Mouse (Mus musculus): ENCODE measurements around the gene Plekhh2. TPM values are rescaled to one million over a fixed set of nuclear protein-coding genes. Genes with fewer than 3 reads are reported as not detected.

The Plekhh2 gene
- polyA plus RNA-seq, 1 experiment, result 12.1 TPM

DNA sequence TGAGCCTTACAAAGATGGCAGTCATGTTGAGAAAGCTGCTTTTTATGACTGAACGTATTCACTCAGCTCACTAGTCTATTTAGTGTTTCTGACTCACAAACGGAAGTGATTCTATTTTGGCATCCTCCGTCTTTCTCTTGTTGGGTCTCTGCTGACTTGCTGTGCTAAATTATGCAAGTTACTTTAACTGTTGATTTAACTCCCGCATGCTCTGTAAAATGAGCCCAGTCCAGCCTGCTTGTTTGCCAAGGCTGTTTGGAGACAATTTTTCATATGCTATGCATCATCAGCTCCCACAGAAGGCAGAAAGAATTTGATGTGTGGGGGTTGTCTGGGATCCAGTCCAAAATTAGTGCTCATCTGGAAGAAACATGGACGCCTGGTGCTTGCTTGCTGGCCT is 1.3 kb upstream of the Plekhh2 start:
- TF ChIP-seq POLR2A (IDR thresholded peaks at IDR 0.05; ENCODE audit: borderline replicate concordance, extremely low read depth, low read depth, low read length), result no peak
- TF ChIP-seq CTCF (IDR thresholded peaks at IDR 0.05; ENCODE audit: insufficient read depth, low read length), result no peak
- peaks cover 7% of the 10 kb centered on the region for H3K4me1 ChIP-seq (ENCODE audit: control insufficient read depth, insufficient read depth, low read length)
- no peak for DNase-seq
- H3K4me3 ChIP-seq (replicated peaks; ENCODE audit: extremely low read depth, low read depth, low read length), result no peak overlapping the region
- WGBS, result 43% methylated on average over 5 of the region's 5 CpGs

DNA sequence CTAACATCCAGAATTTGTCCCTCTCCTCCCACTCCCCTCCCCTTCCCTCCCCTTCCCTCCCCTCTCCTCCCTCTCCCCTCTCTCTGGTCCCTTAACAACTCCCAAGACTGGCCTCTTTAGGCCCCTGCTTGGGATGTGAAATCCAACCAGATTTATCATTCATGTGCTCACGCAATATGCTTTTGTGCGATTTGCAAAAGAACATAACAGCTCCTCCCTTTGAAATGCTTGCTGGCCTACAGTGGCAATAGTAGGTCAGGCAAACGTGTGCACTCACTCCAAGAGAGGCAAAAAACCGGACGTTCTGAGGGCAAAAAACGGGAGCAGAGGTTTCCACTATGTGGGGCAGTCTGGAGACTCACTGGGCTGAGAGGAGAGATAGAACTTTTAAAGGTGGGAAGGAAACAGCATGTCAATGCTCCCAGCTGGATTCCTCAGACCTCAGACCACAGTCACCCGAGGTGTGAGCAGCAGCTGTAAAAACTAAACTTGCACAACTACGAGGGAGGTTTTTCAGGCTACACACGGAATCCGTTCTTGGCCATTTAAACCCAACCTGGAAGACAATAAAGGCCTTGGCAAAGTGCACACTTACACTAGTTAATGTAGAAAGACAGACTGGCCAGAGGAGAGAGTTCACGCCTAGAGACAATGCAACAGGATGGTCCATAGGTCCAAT is 595 bp upstream of the Plekhh2 start:
- no peak for DNase-seq
- Histone ChIP-seq H3K4me1 (ENCODE audit: control insufficient read depth, insufficient read depth, low read length) (peaks cover 5% of the 10 kb centered on the region), H3K4me3 (replicated peaks; ENCODE audit: extremely low read depth, low read depth, low read length) (peak overlapping the region; percentile 52)
- 43% methylated on average over 11 of the region's 11 CpGs for WGBS
- TF ChIP-seq CTCF (IDR thresholded peaks at IDR 0.05; ENCODE audit: insufficient read depth, low read length) (no peak), POLR2A (IDR thresholded peaks at IDR 0.05; ENCODE audit: borderline replicate concordance, extremely low read depth, low read depth, low read length) (no peak)

DNA sequence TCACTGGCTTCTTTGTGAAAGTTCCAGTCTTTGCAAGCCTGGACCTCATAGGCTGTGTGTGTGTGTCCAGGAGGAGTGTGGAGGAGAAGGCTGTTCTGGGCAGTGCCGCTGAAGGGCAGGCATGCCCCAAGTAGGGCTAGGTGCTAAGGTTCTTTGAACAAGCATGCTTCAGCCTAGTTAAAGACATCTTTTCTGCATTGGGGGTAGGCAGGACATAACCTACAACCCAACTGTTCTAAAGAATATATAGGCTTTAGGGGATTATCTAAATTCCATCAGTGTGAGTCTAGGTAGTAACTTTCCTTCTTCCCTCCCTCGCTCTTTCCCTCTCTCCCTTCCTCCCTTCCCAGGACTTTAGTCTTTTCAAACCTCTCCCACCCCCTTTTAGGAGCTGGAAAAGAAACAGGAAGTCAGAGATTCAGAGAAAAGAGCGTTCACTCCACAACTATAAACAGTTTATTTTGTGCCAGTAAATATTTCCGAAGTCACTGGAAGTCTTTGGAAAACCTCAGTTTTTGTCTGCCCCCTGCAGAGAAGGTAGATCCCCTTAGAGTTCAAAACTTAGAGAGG is 906 bp downstream of the Plekhh2 start:
- WGBS, result 5% methylated on average over 4 of the region's 4 CpGs

DNA sequence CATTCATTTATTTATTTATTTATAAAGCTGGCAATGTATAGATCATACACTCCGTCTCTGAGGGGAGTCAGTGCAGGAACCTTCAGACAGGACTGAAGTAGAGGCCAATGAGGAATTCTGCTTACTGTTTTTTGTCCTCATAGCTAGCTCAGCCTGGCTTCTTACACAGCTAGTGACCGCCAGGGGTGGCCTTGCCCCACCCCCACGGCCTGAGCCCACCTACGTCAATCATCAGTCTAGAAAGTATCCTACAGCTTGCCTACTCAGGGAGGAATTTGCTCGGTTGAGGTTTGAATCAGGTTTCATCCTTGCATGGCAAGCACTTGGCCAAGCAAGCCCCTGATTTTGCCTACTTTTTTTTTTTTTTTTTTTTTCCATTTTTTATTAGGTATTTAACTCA is 4.2 kb downstream of the Plekhh2 start:
- Histone ChIP-seq H3K4me3 (replicated peaks; ENCODE audit: extremely low read depth, low read depth, low read length) (no peak overlapping the region), H3K4me1 (ENCODE audit: control insufficient read depth, insufficient read depth, low read length) (peaks cover 5% of the 10 kb centered on the region; the same call in 1 of the 2 replicates)
- TF ChIP-seq CTCF (IDR thresholded peaks at IDR 0.05; ENCODE audit: insufficient read depth, low read length), result no peak
- no peak for TF ChIP-seq POLR2A (IDR thresholded peaks at IDR 0.05; ENCODE audit: borderline replicate concordance, extremely low read depth, low read depth, low read length)
- 80% methylated on average over 5 of the region's 5 CpGs for WGBS
- DNase-seq, result no peak

More for the DNA sequence above, 906 bp downstream of the Plekhh2 start:
- TF ChIP-seq CTCF (IDR thresholded peaks at IDR 0.05; ENCODE audit: insufficient read depth, low read length), result no peak
- TF ChIP-seq POLR2A (IDR thresholded peaks at IDR 0.05; ENCODE audit: borderline replicate concordance, extremely low read depth, low read depth, low read length), result peak; percentile 3; the same call in 1 of the 2 replicates
- H3K4me1 ChIP-seq (ENCODE audit: control insufficient read depth, insufficient read depth, low read length), result peaks cover 5% of the 10 kb centered on the region
- H3K4me3 ChIP-seq (replicated peaks; ENCODE audit: extremely low read depth, low read depth, low read length), result peak overlapping the region; percentile 78
- no peak for DNase-seq

DNA sequence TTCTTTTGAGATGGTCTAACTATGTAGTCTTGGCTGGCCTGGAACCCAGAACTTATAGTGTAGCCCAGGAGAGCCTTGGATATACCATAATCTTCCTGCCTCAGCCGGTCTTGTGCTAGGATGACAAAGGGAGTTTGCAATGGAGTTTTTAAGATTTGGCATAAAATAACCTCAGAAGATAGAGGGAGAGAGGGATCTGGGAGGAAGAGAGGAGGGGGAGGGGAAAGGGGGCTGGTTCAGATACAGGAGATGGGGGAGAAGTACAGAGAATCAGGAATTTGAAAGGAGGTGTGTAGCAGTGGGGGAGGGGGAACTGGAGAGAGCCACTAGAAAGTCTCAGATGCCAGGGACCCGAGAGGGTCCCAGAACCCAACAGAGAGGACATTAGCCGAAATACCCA is 7.7 kb downstream of the Plekhh2 start:
- no peak overlapping the region for H3K4me3 ChIP-seq (replicated peaks; ENCODE audit: extremely low read depth, low read depth, low read length)
- DNase-seq, result no peak
- no peak for TF ChIP-seq CTCF (IDR thresholded peaks at IDR 0.05; ENCODE audit: insufficient read depth, low read length)
- no peaks in the 10 kb centered on the region for H3K4me1 ChIP-seq (ENCODE audit: control insufficient read depth, insufficient read depth, low read length)
- WGBS, result 80% methylated on average over 3 of the region's 3 CpGs

DNA sequence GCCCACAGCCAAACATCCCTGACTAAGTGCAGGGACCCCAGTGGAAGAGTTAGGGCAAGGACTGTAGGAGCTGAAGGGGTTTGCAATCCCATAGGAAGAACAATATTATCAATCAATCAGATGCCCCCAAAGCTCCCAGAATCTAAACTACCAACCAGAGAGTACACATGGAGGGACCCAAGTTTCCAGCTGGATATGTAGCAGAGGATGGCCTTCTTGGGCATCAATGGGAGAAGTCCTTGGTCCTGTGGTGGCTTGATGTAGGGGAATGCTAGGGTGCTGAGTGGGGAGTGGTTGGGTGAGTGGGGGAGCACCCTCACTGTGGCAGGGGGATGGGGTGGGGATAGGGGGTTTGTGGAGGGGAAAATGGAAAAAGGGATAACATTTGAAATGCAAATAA is 8.4 kb downstream of the Plekhh2 start:
- DNase-seq, result no peak
- TF ChIP-seq CTCF (IDR thresholded peaks at IDR 0.05; ENCODE audit: insufficient read depth, low read length) (no peak), POLR2A (IDR thresholded peaks at IDR 0.05; ENCODE audit: borderline replicate concordance, extremely low read depth, low read depth, low read length) (no peak)

DNA sequence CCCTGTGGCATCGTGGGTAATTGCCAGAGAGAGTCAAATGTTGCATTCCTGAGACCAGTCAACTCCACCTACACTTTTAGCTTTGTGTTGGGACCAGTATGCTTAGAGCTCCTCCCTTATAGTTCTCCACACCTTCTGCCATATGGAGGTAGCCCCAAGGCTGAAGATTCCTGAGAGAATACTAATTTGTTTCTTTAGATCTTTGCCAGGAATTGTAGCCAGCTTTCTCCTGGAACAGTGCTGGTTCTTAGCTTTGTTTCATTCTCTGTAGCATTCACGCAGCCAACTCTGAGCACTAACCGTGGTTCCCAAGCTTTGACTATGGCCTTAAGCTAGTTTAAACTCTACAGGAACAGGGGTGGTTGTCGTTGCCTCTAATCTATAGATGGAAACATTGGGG is 17.7 kb downstream of the Plekhh2 start:
- 59% methylated on average over 4 of the region's 4 CpGs for WGBS
- H3K4me1 ChIP-seq (ENCODE audit: control insufficient read depth, insufficient read depth, low read length), result peaks cover 12% of the 10 kb centered on the region
- DNase-seq, result no peak
- no peak for TF ChIP-seq CTCF (IDR thresholded peaks at IDR 0.05; ENCODE audit: insufficient read depth, low read length)
- no peak for TF ChIP-seq POLR2A (IDR thresholded peaks at IDR 0.05; ENCODE audit: borderline replicate concordance, extremely low read depth, low read depth, low read length)
- no peak overlapping the region for H3K4me3 ChIP-seq (replicated peaks; ENCODE audit: extremely low read depth, low read depth, low read length)

More for the DNA sequence above, 8.4 kb downstream of the Plekhh2 start:
- no peaks in the 10 kb centered on the region for H3K4me1 ChIP-seq (ENCODE audit: control insufficient read depth, insufficient read depth, low read length)
- H3K4me3 ChIP-seq (replicated peaks; ENCODE audit: extremely low read depth, low read depth, low read length), result no peak overlapping the region

DNA sequence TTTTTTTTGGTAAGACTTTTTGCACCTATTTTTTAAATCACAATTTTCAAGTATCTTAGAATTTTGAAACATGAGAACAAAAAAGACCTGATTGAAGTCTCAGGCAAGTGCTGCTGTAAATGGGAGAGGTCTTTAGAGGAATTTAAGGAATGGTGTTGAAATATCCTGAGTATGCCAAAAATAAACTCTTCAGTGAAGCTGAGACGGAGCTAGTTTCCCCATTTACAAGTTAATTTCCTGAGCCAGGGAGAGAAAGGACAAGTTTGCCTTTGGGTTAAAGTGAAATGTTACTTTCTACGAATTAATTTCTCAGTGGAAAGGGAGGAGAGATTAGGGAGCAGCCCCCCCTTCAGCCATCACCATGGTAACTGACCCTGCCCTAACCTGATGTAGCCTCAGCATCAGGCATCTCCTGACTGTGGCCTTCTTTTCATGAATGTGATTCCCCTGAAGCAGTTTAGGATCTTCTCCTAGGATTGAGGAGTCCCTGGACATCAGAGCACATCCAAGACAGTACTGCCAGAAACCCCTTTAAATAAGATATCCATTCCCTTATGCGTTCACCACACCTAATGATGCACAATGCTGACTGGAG is 18.6 kb downstream of the Plekhh2 start:
- WGBS, result 37% methylated on average over 3 of the region's 3 CpGs
- no peak for DNase-seq
- Histone ChIP-seq H3K4me3 (replicated peaks; ENCODE audit: extremely low read depth, low read depth, low read length) (no peak overlapping the region), H3K4me1 (ENCODE audit: control insufficient read depth, insufficient read depth, low read length) (peaks cover 12% of the 10 kb centered on the region)
- TF ChIP-seq CTCF (IDR thresholded peaks at IDR 0.05; ENCODE audit: insufficient read depth, low read length) (no peak), POLR2A (IDR thresholded peaks at IDR 0.05; ENCODE audit: borderline replicate concordance, extremely low read depth, low read depth, low read length) (no peak)

DNA sequence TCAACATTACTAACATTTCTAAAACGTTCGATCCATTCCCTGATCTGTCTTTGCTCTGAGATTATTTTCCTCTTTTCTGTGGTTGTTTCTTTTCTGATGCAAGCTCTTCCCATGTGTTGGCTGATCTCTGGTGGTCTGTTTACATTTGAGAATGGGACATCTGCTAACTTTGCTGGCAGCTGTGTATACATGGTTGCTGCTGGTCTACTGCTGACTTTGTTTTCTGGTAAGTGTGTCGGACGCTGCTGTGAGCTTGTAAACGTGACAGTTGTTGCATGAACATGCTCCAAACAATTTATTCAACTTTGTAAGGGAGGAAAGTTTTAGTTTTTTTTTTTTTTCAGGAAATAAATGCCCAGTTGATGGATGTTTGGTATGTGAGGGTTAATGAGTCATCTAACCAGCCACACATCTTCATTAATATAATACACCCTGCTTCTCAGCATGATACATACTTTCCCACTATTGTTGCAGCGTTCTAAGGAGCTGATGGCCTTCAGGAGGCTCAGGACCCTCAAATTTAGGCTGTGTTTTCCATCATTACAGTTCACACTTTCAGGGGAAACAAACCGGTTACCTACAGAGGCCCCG is 21.3 kb downstream of the Plekhh2 start:
- TF ChIP-seq POLR2A (IDR thresholded peaks at IDR 0.05; ENCODE audit: borderline replicate concordance, extremely low read depth, low read depth, low read length), result no peak
- TF ChIP-seq CTCF (IDR thresholded peaks at IDR 0.05; ENCODE audit: insufficient read depth, low read length), result no peak
- peaks cover 12% of the 10 kb centered on the region for H3K4me1 ChIP-seq (ENCODE audit: control insufficient read depth, insufficient read depth, low read length)
- no peak for DNase-seq
- no peak overlapping the region for H3K4me3 ChIP-seq (replicated peaks; ENCODE audit: extremely low read depth, low read depth, low read length)
- WGBS, result 40% methylated on average over 8 of the region's 8 CpGs

All from lung, adult 2 months (tissue).